Mouse (Mus musculus) heart, adult 11 months (tissue): ENCODE measurements around the gene Fgfr2.
A peak's percentile ranks its signal among the peaks of the same experiment; 100 is the strongest.
"Not testable (repeated sequence)": the region's sequence is repeated elsewhere in the genome, so short reads cannot be mapped to it uniquely, and the experiment has no call there.

ENCODE experiments used
- DNase-seq: peaks from one replicate; pipeline ENCODE4 v3.0.0; 2022

The Fgfr2 gene

DNA sequence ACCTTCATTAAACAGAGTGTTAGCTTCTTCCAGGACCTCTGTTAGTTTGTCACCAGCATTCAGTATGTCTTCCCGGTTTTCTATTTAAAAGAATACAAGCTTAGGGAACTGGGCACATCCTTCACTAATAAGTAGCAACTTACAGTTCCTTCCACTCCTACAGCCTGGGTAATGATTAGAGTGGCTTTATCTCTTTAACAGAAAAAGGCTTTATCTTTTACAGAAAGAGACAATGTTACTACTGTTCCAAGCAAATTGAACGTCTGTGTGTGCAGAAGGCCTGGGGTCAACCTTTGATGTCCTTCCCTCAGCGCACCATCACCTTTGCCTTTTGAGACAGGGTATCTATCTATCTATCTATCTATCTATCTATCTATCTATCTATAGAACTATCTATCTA lies 2577.3 kb downstream of the Fgfr2 start:
- no peak for DNase-seq

DNA sequence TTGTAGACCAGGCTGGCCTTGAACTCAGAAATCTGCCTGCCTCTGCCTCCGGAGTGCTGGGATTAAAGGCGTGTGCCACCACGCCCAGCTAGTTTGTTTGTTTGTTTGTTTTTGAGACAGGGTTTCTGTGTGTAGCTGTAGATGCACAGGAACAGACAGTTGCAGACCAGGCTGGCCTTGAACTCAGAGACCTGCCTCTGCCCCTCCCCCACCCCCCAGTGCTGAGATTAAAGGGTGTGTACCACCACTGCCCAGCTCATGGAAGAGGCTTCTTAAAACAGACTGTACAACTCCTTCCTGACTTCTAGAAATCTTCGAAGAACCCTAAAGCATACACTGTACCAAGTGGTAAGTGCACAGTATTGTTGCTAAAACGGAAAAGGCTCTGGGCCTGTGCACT lies 2577.7 kb downstream of the Fgfr2 start:
- no peak for DNase-seq

DNA sequence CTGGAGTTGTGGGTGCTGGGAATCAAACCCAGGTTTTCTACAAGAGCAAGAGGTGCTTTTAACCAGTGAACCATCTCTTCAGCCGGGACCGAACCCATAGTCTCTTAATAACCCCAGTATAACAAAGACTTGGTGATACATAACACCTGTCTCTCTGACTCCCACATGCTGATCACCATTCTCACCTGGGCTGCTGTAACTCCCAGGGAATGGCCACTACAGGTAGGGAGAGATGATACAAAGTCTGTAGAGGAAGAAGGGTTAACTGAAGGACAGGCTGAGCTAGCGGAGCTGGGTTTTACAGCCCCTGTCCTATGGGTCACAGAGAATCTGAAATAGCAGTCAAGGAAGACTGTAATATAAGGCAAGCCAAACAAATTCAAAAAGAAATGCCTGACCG lies 2580.0 kb downstream of the Fgfr2 start:
- peak; percentile 86 for DNase-seq

DNA sequence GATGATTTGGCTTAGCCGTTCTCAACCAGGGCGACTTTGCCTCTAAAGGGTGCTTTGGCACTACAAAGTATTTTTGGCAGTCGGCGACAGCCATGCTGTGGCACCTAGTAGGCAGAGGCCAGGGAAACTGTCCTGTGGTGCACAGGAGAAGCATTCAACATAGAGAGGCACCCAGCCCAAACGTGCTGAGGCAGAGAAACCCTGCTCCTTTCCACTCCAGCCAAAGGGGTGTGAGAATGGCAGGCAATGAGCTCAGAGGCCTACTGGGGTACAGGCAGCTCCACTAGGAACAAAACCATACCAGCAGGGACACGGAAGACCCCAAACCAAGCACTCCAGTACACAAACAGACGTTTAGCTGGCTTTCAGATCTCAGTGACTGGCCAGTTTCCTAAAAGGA lies 2583.0 kb downstream of the Fgfr2 start:
- DNase-seq, result peak; percentile 86

DNA sequence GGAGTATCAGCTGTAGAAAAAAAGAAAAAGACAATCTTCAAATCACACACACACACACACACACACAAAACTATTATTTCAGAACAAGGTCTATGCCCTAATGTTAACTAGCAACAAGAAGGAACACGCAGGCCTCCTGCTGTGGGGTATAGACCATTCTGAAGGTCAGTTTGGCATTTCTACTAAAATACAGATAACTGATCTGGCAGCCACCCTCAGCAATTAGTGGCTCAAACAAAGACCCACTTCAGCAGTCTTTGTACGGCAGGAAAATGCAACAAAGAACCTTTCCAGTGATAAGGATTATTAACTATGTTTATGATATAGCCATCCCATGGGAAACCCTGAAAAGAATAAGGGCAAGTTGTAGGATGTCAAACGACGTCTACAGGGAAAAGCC lies 2586.1 kb downstream of the Fgfr2 start:
- DNase-seq, result no peak

DNA sequence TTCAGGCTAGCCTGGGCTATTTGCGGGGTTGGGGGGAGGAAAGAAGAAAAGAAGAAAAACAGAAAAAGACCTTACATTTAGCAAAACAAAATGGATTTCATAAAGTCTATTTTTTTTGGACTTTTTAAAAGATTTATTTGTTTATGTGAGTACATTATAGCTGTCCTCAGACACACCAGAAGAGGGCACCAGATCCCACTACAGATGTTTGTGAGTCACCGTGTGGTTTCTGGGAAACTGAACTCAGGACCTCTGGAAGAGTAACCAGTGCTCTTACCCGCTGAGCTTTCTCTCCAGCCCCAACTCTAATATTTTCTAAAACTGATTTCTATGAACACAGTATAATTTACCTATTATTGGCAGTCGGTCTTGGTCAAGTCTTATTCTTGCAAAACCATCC lies 2588.0 kb downstream of the Fgfr2 start:
- DNase-seq, result peak; percentile 58

DNA sequence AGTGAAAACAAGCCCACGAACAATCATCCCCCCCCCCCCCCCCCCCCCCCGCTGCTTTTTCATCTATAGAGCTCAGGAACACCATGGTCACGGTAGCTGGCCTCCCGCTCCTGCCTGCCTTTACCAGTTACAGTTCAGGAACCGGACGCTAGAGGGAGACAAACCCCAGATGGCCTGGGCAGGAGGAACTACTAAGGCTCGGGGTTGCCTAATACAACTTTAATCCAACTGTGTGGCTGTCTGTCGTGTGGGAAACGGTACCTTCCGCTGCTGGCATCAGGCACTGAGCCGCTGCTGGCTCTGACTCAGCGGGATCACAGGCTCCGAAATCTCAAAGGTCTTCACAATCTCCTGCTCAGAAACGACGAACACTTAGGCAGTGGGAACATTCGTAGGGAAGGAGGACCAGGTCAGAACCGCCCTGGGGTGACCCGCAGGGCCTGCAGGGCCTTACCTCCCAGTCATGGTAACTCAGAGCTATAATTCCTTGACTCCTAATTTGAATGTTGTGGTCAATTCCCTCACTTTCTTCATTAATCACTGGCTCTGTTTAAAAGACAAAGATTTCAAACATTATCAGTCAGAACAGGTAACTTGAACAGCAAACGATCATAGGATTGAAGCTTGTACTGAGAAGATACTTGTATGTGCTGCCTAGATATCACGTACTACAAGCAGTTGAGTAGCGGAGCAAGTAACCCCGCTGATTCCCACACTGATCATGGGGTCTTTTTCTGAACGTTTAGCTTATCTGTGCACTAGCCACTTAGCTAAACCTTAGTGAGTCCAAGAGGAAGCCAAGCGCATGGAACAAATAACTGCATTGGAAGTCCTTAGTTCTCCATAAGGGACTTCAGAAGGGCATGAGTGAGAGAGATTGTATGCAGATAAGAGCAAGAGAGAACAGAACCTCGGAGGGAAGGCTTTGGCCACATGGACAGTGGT lies 2589.6 kb downstream of the Fgfr2 start:
- peak; percentile 98 for DNase-seq

DNA sequence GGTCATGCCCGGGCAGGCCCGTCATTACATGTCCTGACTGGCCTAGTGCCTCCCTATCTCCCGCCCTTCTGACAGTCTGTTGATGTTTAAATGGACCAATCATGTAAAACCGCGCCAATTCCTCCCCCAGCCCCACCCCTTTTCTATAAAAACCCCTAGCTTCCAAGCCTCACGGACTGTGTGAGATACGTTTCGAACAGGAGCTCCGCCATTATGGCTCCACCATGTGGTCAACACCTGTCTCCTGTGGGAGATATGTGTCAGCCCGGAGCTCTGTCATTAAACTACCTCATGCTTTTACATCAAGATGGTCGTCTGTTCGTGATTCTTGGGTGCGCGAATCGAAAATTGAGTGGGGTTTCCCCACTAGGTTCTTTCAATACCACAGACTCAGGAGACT lies 2592.0 kb downstream of the Fgfr2 start:
- DNase-seq, result peak; percentile 79

DNA sequence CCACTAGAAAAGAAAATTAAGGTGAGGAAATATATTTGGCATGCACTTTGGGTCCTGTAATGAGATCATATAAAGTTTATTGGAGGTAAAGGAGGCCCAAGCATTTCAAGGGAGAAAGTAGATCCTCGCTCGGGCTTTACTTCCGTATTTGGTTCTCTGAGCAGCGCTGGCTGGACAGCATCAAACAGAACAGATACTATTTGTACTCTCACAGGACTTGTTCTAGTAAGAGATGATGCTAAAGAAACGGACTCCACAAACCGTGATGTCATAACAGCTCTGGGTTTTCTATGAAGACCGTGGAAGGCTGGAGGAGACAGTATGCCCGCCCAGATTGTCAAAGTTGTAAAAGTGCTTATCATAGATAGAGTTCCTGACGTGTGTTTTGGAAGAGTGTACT lies 2595.8 kb downstream of the Fgfr2 start:
- DNase-seq, result peak; percentile 63

DNA sequence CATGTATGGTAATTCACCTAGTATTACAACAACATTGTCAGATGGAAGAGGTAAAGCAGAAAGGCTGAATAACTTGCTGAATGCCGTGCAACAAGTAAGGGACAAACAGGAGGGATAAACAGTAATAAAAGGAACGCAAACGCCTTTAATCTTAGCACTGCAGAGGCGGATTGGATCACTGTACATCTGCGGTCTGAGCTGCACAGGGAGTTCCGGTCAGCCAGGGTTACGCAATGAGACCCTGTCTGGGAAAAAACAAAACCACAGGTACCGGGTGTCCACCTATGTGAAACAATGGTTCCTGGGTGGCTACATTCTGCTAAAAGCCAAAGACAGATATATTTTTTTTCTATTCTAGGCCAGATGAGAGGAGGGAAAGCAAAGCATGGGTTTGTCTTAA lies 2599.7 kb downstream of the Fgfr2 start:
- peak; percentile 53 for DNase-seq

DNA sequence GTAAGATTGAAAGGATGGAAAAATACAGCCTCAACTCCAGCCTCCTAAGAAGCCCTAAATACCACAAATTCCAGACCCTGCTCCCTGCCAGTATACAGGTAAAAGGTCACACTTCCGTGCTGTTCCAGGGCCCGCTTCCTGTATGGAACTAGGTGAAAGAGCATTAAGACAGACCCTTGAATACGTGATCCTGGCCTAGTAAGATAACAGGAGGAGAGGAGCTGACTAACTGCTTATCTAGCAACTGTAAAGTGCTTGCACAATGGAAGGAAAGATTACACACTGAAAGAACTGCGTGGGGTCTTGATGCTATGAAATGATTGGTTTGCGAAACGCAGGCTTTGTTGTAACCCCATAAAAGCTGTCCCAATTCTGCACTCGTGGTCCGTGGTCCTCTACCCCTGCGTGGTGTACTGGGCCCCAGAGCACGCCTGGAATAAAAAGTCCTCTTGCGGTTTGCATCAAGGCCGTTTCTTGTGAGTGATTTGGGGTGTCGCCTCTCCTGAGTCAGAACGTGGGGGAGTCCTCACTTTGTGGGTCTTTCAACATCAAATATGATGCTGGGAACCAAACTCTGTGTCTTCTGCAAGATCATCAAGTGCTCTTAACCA lies 2602.2 kb downstream of the Fgfr2 start:
- DNase-seq, result peak; percentile 91

DNA sequence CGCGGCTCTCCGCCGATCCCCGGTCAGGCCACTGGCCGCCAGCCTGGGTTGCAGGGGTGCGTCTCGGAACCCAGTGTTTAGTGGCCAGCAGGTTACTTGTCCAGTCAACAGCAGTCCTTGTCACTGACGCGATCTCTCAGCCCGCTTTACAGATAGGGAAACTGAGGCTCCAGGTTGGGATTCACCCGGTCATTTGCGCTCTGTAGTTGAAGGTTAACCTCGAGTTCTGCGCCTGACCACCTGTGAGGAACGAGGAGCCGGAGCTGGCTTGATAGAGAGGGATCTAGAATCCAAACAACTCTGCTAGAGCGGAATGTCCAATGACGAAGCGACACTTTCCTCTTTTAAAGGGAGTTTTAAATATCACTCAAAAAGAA lies 2603.1 kb downstream of the Fgfr2 start, which contains the start of gene Ate1:
Ate1 (minus strand) TSS at position 321 of the 377 bp plus-strand sequence.
- DNase-seq, result no peak

DNA sequence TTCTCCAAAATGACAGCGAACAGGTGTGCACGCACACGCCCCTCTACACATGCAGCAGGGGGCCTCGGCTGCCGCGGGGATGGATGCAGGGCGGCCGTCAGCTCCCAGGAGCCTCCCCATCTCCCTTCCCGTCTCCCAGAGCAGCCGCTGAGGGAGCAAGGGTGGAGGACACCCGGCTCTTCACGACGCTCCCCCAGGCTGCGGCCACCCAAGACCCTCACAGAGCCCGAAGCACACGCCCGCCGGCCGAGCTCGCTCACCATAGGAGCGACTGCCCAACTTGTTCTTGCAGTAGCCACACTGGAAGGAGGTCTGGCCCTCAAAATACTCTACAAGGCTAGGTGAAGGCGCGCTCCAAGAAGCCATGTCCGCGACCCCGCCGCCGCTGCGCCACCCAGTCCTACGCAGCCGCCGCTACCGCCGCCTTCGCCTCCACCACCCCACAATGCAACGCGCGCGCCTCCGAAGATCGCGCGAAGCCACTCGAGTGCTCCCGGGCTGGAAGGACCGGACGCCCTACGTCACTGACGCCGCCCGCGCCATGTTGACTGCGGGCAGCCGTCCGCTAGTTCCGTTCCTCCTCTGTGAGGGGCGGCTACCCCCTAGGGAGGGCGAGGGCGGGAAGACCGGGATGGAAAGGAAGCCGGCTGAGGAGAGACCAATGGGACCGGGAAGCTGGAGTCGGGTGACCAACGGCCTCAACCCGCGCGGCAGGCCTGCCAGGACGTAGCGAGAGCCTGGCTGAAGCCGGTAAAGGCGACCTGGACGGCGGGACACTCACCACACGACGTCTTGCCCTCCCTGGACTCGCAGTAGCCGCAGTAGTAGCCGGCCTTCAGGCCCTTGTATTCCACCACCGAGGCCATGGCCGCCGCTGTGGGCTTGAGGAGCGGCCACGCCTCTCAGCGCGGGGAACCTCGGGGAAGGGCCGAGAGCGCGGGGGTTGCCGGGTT lies 2603.8 kb downstream of the Fgfr2 start:
- DNase-seq, result peak; percentile 100

DNA sequence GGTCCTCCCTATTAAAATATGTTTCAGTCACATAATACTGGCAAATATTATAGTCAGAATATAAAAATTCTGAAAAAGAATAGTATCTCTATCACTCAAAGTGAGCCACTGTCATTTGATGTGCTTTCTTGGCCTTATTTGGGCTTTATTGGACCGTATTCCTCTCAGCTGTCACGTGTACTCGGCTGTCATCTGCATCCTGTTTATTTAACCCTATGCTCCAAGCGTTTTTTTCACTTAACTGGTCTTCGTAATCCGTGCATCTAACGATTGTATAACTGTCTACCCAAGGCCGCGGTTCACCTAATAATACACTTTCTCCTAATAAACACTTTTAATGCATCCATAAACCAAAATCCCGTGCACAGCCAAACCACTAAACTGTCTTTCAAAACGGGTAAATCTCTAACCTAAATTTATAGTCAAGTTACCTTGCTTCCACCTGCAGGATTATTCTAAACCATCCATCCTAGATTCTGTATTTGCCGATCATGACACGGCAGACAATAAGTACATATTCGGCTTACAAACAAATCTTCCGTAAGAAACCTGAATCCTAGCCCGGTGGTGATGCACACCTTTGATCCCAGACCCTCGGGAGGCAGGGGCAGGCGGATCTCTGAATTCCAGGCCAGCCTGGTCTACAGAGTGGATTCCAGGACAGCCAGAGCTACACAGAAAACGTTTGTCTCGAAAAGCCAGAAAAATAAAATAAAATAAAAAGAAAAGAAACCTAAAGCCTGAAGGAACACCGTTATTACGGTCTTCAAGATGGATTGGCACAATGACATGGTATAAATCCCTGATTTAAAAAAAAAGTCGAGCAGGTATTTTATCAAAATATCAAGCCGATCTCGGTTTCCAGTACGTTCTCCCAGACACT lies 2604.7 kb downstream of the Fgfr2 start:
- DNase-seq, result peak; percentile 89

DNA sequence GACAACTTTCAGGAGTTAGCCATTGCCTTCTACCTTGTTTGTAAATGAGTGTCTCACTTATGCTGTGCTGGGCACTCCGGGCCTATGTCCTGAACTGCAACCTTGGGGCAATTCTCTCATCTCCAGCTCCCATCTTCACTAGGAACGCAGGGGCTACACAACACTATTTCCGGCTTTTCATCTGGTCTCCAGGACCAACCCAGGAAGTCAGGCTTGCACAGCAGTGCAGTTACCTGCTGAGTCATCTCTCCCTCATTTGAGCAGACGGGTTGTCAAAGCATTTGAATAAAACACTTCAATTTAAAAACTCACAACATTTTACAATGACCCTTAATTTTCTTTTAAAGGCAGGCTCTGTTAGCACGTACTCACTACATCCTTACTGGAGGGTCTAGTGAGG lies 2612.9 kb downstream of the Fgfr2 start:
- DNase-seq, result no peak

DNA sequence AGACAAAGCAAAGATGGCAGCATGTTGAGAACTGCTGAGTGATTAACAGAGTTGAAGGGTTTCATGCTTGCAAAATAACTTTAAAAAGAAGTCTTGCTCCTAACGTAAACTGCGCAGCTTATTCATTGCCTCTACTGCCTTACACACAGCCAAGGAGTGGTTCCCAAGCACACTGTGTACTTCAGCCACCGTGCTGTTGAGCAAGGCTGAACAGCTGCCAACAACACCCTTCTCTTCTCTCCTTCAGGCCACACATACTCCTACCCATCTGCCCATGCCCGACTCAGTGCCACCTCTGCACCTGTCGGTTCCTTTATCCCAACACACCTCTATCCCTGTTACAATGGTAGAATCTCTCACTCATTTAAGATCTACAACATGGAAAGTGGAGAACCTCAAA lies 2620.1 kb downstream of the Fgfr2 start:
- no peak for DNase-seq

DNA sequence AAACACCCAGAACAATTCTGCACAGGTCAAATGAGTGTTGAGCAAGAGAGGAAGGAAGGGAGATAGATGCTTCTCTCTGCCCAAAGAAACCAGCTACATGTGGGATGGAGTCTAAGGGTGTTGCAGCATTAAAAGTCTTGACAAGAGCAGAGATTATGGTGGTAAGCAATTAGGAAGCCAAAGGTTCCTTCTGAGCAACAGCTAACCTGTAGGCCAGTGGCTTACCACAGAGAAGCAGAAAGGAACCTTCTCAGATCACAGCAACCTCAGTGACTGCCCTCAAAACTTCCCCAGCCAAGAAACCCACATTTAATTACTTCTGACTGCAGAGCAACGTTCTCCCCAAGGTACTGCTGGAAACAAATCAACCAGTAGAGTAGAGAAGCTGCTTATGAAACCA lies 2621.7 kb downstream of the Fgfr2 start:
- DNase-seq, result no peak

DNA sequence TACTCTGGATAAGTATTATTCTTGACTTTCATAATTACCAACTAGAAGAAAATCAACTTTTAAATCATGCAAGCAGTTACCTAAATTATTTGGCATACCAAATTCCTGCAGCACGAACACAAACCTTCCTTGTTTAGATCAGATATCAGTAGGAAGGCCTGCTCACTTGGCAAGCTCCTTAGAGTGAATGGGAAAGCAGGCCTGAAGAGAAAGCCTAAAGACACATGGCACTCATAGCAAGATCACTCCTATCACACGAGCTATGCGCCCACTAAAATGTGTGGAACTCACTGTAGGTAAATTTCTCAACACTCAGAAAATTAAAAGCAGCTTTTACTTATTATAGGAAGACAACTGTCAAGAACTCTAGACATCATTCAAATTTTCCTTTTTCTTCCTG lies 2629.8 kb downstream of the Fgfr2 start:
- no peak for DNase-seq

DNA sequence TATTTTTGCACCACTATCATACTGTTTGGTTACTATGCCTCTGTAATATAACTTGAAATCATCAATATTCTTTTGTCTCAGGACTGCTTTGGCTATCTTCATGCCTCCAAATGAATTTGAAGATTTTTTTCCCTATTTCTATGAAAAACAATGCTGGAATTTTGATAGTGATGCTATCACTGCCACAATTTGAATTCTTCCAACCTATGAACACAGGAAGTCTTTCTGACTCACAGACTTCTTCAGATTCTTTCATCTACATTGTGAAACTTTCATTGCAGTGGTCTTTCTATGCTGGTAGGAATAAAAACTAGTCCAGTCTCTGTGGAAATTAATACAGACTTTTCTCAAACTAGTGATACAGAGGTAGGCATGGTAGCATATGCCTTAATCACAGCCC lies 2631.1 kb downstream of the Fgfr2 start:
- no peak for DNase-seq

DNA sequence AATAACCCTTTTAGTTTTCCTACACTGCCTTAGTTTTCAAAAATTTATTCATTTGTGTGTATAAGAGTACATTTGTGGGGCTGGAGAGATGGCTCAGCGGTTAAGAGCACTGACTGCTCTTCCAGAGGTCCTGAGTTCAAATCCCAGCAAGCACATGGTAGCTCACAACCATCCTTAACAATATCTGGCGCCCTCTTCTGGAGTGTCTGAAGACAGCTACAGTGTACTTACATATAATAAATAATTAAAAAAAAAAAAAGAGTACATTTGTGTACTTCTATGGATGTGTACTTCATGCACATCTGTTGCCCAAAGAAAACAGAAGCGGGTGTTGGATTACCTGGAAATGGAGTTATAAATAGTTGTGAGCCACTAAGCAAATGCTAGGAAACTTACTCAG lies 2644.1 kb downstream of the Fgfr2 start:
- DNase-seq, result not testable (repeated sequence)

DNA sequence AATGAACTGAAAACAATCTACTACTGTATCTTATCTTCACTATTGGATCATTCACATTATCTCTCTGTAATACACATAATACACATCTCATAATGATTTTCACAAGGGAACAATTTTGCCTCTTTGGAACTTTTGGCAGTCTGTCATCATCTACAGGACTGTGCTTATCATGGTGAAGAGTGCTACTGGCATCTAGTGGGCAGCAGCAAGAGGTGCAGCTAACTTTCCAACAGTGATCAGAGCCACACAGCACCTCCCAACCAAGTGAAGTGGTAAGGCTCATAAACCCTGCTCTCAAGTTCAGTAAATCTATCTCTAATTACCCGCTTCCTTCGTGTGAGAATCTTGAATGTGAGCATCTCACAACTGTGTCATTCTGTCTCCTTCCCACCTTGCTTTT lies 2647.2 kb downstream of the Fgfr2 start:
- DNase-seq, result no peak

DNA sequence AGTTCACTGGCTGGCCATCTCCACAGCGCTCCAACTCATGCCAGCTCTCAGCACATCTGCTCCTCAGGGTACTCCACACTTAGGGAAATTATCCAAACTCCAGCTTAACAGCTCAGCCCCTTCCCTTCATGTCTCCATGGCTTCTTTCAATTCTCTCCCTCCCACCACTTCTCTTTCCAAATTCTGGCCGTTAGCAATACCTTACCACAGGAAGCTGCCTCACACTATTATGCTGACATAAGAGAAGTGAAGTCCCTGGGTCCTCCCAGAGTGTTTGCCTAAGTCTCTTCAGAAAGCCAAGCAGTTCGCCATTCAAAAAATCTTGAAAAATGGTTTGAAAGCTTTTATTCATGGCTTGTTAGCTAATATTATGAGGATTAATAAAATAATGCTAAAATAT lies 2649.3 kb downstream of the Fgfr2 start:
- DNase-seq, result no peak
